Mouse (Mus musculus): Measurements from ENCODE around the gene Dip2a. TPM values are rescaled to one million over a fixed set of nuclear protein-coding genes. Genes with fewer than 3 reads are reported as not detected.

Gene Dip2a
- polyA plus RNA-seq, 1 experiment, result 13.2 TPM

DNA sequence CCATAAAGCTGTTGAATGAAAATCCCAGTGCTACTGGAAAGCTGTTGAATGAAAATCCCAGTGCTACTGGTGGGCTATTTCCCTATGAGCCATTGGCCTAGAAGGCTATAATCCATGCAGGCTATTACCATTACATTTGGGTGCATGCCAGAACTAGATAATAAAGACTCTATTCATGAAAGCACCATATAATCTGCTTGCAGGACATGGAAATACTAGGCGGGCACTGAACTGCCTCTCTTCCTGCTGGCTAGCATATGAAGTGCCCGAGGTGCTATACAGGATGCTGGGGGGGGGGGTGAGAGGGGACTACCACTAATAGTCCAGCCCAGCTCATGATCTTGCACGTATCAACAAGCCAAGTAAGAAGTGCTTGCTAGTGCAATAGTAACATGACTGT, 18.1 kb upstream of the Dip2a start:
- Histone ChIP-seq H3K4me1 (ENCODE audit: control insufficient read depth, insufficient read depth, low read length) (no peaks in the 10 kb centered on the region), H3K27ac (ENCODE audit: insufficient read depth, low read depth, low read length) (no peak overlapping the region), H3K4me3 (ENCODE audit: insufficient read depth, low read depth, low read length) (no peak overlapping the region), H3K36me3 (ENCODE audit: control insufficient read depth, insufficient read depth, low read length) (no peaks in the 10 kb centered on the region; the same call in 1 of the 2 replicates), H3K27me3 (replicated peaks; ENCODE audit: control insufficient read depth, insufficient read depth, low read length) (no peaks in the 10 kb centered on the region)
- WGBS, result 80% methylated on average over 3 of the region's 3 CpGs
- no peak for DNase-seq
- TF ChIP-seq POLR2A (IDR thresholded peaks at IDR 0.05; ENCODE audit: low read depth, low read length) (no peak), CTCF (conservative IDR thresholded peaks at IDR 0.05; ENCODE audit: insufficient read depth, insufficient read length, low read depth, low read length) (no peak)

DNA sequence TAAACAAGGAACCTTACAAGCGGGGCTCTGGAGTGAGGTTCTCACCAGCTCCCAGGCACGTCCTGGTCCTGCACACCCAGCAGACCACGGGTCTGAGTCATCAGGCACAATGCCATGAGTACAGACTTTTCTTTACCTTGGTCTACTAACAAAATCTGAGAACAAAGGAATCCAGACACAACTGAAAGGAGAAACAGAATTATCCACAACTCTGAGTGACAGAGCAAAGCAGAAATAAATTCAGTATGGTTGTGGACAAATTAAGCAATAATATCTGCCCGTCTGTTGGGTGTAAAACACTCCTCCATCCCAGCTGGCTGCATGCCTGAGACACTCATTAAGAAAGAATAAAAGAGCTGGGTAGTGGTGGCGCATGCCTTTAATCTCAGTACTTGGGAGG, 13.4 kb upstream of the Dip2a start:
- DNase-seq, result no peak
- Histone ChIP-seq H3K36me3 (ENCODE audit: control insufficient read depth, insufficient read depth, low read length) (no peaks in the 10 kb centered on the region), H3K27me3 (replicated peaks; ENCODE audit: control insufficient read depth, insufficient read depth, low read length) (no peaks in the 10 kb centered on the region), H3K27ac (ENCODE audit: insufficient read depth, low read depth, low read length) (no peak overlapping the region), H3K4me3 (ENCODE audit: insufficient read depth, low read depth, low read length) (no peak overlapping the region), H3K4me1 (ENCODE audit: control insufficient read depth, insufficient read depth, low read length) (no peaks in the 10 kb centered on the region)
- 72% methylated on average over 5 of the region's 5 CpGs for WGBS
- no peak for TF ChIP-seq CTCF (conservative IDR thresholded peaks at IDR 0.05; ENCODE audit: insufficient read depth, insufficient read length, low read depth, low read length)
- TF ChIP-seq POLR2A (IDR thresholded peaks at IDR 0.05; ENCODE audit: low read depth, low read length), result no peak

DNA sequence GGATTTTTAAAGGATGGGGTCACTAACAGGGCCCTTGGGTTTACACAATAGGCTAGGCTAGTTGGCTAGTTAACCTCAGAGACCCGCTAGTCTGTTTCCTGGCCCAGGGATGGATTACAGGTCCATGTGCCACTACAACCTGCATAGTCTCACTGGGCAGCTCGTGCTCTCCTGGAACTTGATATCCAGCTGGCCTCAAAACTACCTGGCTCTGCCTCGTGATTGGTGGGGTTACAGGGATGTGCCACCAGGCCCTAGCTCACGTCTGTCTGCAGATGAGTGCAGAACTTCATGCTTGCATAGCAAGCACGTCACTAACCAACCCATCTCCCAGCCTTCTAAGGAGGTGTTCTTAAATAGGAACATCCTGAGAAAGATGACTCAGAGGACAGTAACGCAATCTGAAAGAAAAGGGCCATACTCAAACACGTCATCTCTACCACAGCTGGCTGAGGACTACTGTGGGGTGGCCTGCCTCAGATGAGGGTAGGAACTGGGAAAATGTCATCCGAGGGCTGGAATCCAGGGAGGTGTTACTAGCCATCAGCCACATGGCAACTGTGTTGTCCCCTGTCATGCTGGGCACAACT, 12.3 kb upstream of the Dip2a start:
- H3K36me3 ChIP-seq (ENCODE audit: control insufficient read depth, insufficient read depth, low read length), result peaks cover 1% of the 10 kb centered on the region; the same call in 1 of the 2 replicates
- TF ChIP-seq POLR2A (IDR thresholded peaks at IDR 0.05; ENCODE audit: low read depth, low read length), result no peak
- no peak for TF ChIP-seq CTCF (conservative IDR thresholded peaks at IDR 0.05; ENCODE audit: insufficient read depth, insufficient read length, low read depth, low read length)
- WGBS, result 88% methylated on average over 8 of the region's 8 CpGs

DNA sequence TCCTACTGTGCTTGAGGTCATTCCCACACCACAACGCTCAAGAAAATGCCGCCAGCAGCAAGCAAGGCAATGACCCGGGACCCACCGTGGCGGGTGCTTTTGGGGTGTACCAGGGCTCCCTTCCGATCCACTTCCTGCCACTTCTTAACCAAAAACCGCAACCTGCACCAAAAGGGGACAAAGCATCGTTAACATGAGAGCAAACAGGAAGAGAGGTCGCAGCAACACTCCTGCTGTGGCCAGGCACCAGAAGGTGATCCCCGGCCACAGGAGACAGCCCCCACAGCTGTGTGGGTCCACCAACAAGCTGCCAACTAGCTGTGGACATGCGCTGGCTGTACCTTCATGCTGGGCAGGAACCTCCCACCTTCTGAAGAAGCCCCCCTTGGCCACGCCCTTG, 9.9 kb upstream of the Dip2a start:
- peaks cover 1% of the 10 kb centered on the region; the same call in 1 of the 2 replicates for H3K36me3 ChIP-seq (ENCODE audit: control insufficient read depth, insufficient read depth, low read length)
- TF ChIP-seq CTCF (conservative IDR thresholded peaks at IDR 0.05; ENCODE audit: insufficient read depth, insufficient read length, low read depth, low read length) (no peak), POLR2A (IDR thresholded peaks at IDR 0.05; ENCODE audit: low read depth, low read length) (no peak)
- H3K4me3 ChIP-seq (ENCODE audit: insufficient read depth, low read depth, low read length), result no peak overlapping the region
- H3K4me1 ChIP-seq (ENCODE audit: control insufficient read depth, insufficient read depth, low read length), result no peaks in the 10 kb centered on the region
- DNase-seq, result no peak
- H3K27me3 ChIP-seq (replicated peaks; ENCODE audit: control insufficient read depth, insufficient read depth, low read length), result no peaks in the 10 kb centered on the region
- H3K27ac ChIP-seq (ENCODE audit: insufficient read depth, low read depth, low read length), result no peak overlapping the region
- 91% methylated on average over 12 of the region's 12 CpGs for whole genome bisulfite sequencing

More for the DNA sequence above, 12.3 kb upstream of the Dip2a start:
- no peaks in the 10 kb centered on the region for H3K27me3 ChIP-seq (replicated peaks; ENCODE audit: control insufficient read depth, insufficient read depth, low read length)
- H3K27ac ChIP-seq (ENCODE audit: insufficient read depth, low read depth, low read length), result no peak overlapping the region
- no peak overlapping the region for H3K4me3 ChIP-seq (ENCODE audit: insufficient read depth, low read depth, low read length)
- DNase-seq, result no peak
- H3K4me1 ChIP-seq (ENCODE audit: control insufficient read depth, insufficient read depth, low read length), result no peaks in the 10 kb centered on the region

DNA sequence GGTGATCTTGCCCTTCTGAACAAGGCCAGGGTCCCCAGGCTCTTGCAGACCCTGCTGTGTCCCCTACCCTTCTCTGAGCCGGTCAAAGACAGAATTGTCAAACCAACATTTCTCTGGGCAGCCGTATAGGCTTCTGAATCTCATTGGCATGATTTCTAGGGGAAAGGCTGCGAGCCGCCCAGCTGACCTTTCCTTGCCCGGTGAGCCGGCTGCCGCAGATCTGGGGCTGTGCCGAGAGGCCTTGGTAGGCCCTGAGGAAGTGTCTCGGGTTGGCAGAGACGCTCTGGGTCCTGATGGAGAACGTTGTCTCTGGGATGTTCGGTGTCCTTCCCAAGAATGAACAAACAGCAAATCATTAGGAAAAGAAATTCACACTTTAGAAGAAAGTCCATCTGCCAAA, 8.9 kb upstream of the Dip2a start:
- Histone ChIP-seq H3K4me1 (ENCODE audit: control insufficient read depth, insufficient read depth, low read length) (no peaks in the 10 kb centered on the region), H3K36me3 (ENCODE audit: control insufficient read depth, insufficient read depth, low read length) (peaks cover 1% of the 10 kb centered on the region; the same call in 1 of the 2 replicates), H3K27ac (ENCODE audit: insufficient read depth, low read depth, low read length) (no peak overlapping the region), H3K4me3 (ENCODE audit: insufficient read depth, low read depth, low read length) (no peak overlapping the region), H3K27me3 (replicated peaks; ENCODE audit: control insufficient read depth, insufficient read depth, low read length) (no peaks in the 10 kb centered on the region)
- 95% methylated on average over 12 of the region's 12 CpGs for WGBS
- TF ChIP-seq POLR2A (IDR thresholded peaks at IDR 0.05; ENCODE audit: low read depth, low read length), result no peak
- no peak for TF ChIP-seq CTCF (conservative IDR thresholded peaks at IDR 0.05; ENCODE audit: insufficient read depth, insufficient read length, low read depth, low read length)
- no peak for DNase-seq

DNA sequence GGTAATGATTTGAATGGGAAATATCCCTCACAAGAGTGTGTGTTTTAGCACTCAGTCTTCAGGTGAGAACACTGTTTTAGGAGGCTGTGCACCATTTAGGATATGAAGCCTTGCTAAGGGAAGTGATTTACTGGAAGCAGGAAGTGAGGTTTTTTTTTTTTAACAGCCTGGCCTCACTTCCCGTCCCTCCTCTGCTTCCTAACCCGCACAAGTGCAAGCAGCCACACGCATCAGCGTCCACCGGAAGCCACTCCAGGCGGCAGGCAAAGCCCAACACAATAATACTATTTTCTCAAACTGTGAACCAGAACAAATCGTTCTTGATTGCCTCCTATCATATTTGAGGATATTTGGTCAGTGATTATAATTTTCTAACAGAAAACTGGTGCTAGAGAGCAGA, 6.9 kb upstream of the Dip2a start:
- H3K4me1 ChIP-seq (ENCODE audit: control insufficient read depth, insufficient read depth, low read length), result no peaks in the 10 kb centered on the region
- no peak for TF ChIP-seq CTCF (conservative IDR thresholded peaks at IDR 0.05; ENCODE audit: insufficient read depth, insufficient read length, low read depth, low read length)
- TF ChIP-seq POLR2A (IDR thresholded peaks at IDR 0.05; ENCODE audit: low read depth, low read length), result no peak
- H3K4me3 ChIP-seq (ENCODE audit: insufficient read depth, low read depth, low read length), result no peak overlapping the region
- H3K27me3 ChIP-seq (replicated peaks; ENCODE audit: control insufficient read depth, insufficient read depth, low read length), result no peaks in the 10 kb centered on the region
- H3K27ac ChIP-seq (ENCODE audit: insufficient read depth, low read depth, low read length), result no peak overlapping the region
- peaks cover 1% of the 10 kb centered on the region; the same call in 1 of the 2 replicates for H3K36me3 ChIP-seq (ENCODE audit: control insufficient read depth, insufficient read depth, low read length)
- 61% methylated on average over 7 of the region's 7 CpGs for WGBS
- DNase-seq, result peak; percentile 15

DNA sequence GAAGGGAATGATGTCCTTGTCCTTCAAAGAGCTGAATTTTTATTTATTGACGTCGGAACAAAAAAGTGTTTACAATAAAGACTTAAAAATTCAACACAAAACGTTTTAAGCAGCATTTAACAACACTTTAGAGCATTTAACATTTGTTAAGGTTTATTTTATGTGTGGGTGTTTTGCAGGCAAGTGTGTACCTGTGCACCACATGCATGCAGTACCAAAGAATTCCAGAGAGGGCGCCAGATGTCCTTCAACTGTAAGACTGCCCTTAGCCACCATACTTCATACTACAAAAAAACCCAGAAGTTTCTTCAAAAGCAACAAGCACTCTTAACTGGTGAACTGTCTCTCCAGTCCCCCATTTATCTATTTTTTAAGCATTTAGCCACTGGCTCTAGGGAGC, 1.5 kb upstream of the Dip2a start:
- H3K4me1 ChIP-seq (ENCODE audit: control insufficient read depth, insufficient read depth, low read length), result no peaks in the 10 kb centered on the region
- no peaks in the 10 kb centered on the region; the same call in 1 of the 2 replicates for H3K36me3 ChIP-seq (ENCODE audit: control insufficient read depth, insufficient read depth, low read length)
- DNase-seq, result peak; percentile 57
- no peaks in the 10 kb centered on the region for H3K27me3 ChIP-seq (replicated peaks; ENCODE audit: control insufficient read depth, insufficient read depth, low read length)
- TF ChIP-seq CTCF (conservative IDR thresholded peaks at IDR 0.05; ENCODE audit: insufficient read depth, insufficient read length, low read depth, low read length) (peak; percentile 50), POLR2A (IDR thresholded peaks at IDR 0.05; ENCODE audit: low read depth, low read length) (no peak)
- 6% methylated on average over 4 of the region's 4 CpGs for WGBS
- 0 out of 2 replicates have a peak overlapping the region, but pooled peaks have one; percentile 8 for H3K27ac ChIP-seq (ENCODE audit: insufficient read depth, low read depth, low read length)
- H3K4me3 ChIP-seq (ENCODE audit: insufficient read depth, low read depth, low read length), result no peak overlapping the region

Measured in kidney, adult 2 months (tissue).